Mouse (Mus musculus): ENCODE data around the gene Sidt2. TPM values are rescaled to one million over a fixed set of nuclear protein-coding genes. Genes with fewer than 3 reads are reported as not detected.

Gene Sidt2
- polyA plus RNA-seq, 1 experiment from 2014 or later = 23.6 TPM

- Histone ChIP-seq H3K4me3 (ENCODE audit: low read depth, low read length) (no peak overlapping the region), H3K4me2 (replicated peaks; ENCODE audit: low read depth, low read length) (no peak overlapping the region), H3K9ac (ENCODE audit: low read depth, low read length) (no peak overlapping the region), H3K36me3 (ENCODE audit: control insufficient read depth, insufficient read depth, low read length) (no peaks in the 10 kb centered on the region), H3K9me3 (ENCODE audit: control insufficient read depth, low read length) (no peaks in the 10 kb centered on the region), H3K27me3 (ENCODE audit: control insufficient read depth, insufficient read depth, low read length) (no peaks in the 10 kb centered on the region), H3K27ac (ENCODE audit: low read depth, low read length) (no peak overlapping the region), H3K4me1 (replicated peaks; ENCODE audit: control insufficient read depth, insufficient read depth, low read length) (no peaks in the 10 kb centered on the region)
- WGBS = 89% methylated on average over 3 of the region's 3 CpGs
- no peak for DNase-seq (ENCODE audit: low spot score)
- no peak for ATAC-seq (ENCODE audit: low FRiP score)
These were observed 44.1 kb downstream of the Sidt2 start for GRCm38 (mm10) chr9:45910995-45911394.

- 0% methylated on average over 19 of the region's 19 CpGs for WGBS
- Histone ChIP-seq H3K9me3 (ENCODE audit: control insufficient read depth, low read length) (no peaks in the 10 kb centered on the region), H3K4me3 (ENCODE audit: low read depth, low read length) (peak overlapping the region; percentile 71), H3K36me3 (ENCODE audit: control insufficient read depth, insufficient read depth, low read length) (no peaks in the 10 kb centered on the region), H3K27ac (ENCODE audit: low read depth, low read length) (peak overlapping the region; percentile 95; the same call in 1 of the 2 replicates), H3K4me2 (replicated peaks; ENCODE audit: low read depth, low read length) (peak overlapping the region; percentile 83), H3K27me3 (ENCODE audit: control insufficient read depth, insufficient read depth, low read length) (no peaks in the 10 kb centered on the region), H3K4me1 (replicated peaks; ENCODE audit: control insufficient read depth, insufficient read depth, low read length) (no peaks in the 10 kb centered on the region), H3K9ac (ENCODE audit: low read depth, low read length) (peak overlapping the region; percentile 76)
- ATAC-seq (ENCODE audit: low FRiP score) (no peak), DNase-seq (ENCODE audit: low spot score) (no peak)
These were observed 48.0 kb downstream of the Sidt2 start for GRCm38 (mm10) chr9:45907078-45907428.

GRCm38 (mm10) chr9:45906355-45907077, 48.5 kb downstream of the Sidt2 start, which contains the start of the genes Pcsk7 and Rnf214:
Pcsk7 (plus strand) TSS chr9:45906497.
Rnf214 (minus strand) TSS chr9:45906911.
- Histone ChIP-seq H3K4me2 (replicated peaks; ENCODE audit: low read depth, low read length) (peak within 1 kb of the TSS; percentile 83), H3K4me3 (ENCODE audit: low read depth, low read length) (peak within 1 kb of the TSS; percentile 71), H3K9ac (ENCODE audit: low read depth, low read length) (peak within 1 kb of the TSS; percentile 79), H3K4me1 (replicated peaks; ENCODE audit: control insufficient read depth, insufficient read depth, low read length) (no peaks in the 10 kb centered on the region), H3K9me3 (ENCODE audit: control insufficient read depth, low read length) (no peaks in the 10 kb centered on the region), H3K27me3 (ENCODE audit: control insufficient read depth, insufficient read depth, low read length) (no peaks in the 10 kb centered on the region), H3K27ac (ENCODE audit: low read depth, low read length) (peak within 1 kb of the TSS; percentile 95), H3K36me3 (ENCODE audit: control insufficient read depth, insufficient read depth, low read length) (no peaks in the 10 kb centered on the region)
- ATAC-seq (ENCODE audit: low FRiP score) (peak; percentile 92), DNase-seq (ENCODE audit: low spot score) (peak; percentile 95)
- under 1% methylated on average over 72 of the region's 80 CpGs for WGBS

- 0% methylated on average over 15 of the region's 27 CpGs for WGBS
- Histone ChIP-seq H3K27me3 (ENCODE audit: control insufficient read depth, insufficient read depth, low read length) (no peaks in the 10 kb centered on the region), H3K4me1 (replicated peaks; ENCODE audit: control insufficient read depth, insufficient read depth, low read length) (no peaks in the 10 kb centered on the region), H3K9me3 (ENCODE audit: control insufficient read depth, low read length) (no peaks in the 10 kb centered on the region), H3K36me3 (ENCODE audit: control insufficient read depth, insufficient read depth, low read length) (no peaks in the 10 kb centered on the region), H3K27ac (ENCODE audit: low read depth, low read length) (peak overlapping the region; percentile 95), H3K4me2 (replicated peaks; ENCODE audit: low read depth, low read length) (peak overlapping the region; percentile 83), H3K4me3 (ENCODE audit: low read depth, low read length) (peak overlapping the region; percentile 71), H3K9ac (ENCODE audit: low read depth, low read length) (peak overlapping the region; percentile 79)
- peak; percentile 81 for ATAC-seq (ENCODE audit: low FRiP score)
- peak; percentile 71 for DNase-seq (ENCODE audit: low spot score)
These were observed 49.2 kb downstream of the Sidt2 start for GRCm38 (mm10) chr9:45905811-45906237.

- H3K27ac ChIP-seq (ENCODE audit: low read depth, low read length) = no peak overlapping the region
- peak overlapping the region; percentile 71 for H3K4me3 ChIP-seq (ENCODE audit: low read depth, low read length)
- H3K4me2 ChIP-seq (replicated peaks; ENCODE audit: low read depth, low read length) = peak overlapping the region; percentile 83
- DNase-seq (ENCODE audit: low spot score) (no peak), ATAC-seq (ENCODE audit: low FRiP score) (no peak)
- H3K27me3 ChIP-seq (ENCODE audit: control insufficient read depth, insufficient read depth, low read length) = no peaks in the 10 kb centered on the region
- peak overlapping the region; percentile 79 for H3K9ac ChIP-seq (ENCODE audit: low read depth, low read length)
- no peaks in the 10 kb centered on the region for H3K9me3 ChIP-seq (ENCODE audit: control insufficient read depth, low read length)
- 73% methylated on average over 4 of the region's 4 CpGs for WGBS
- no peaks in the 10 kb centered on the region for H3K36me3 ChIP-seq (ENCODE audit: control insufficient read depth, insufficient read depth, low read length)
- no peaks in the 10 kb centered on the region for H3K4me1 ChIP-seq (replicated peaks; ENCODE audit: control insufficient read depth, insufficient read depth, low read length)
These were observed 49.9 kb downstream of the Sidt2 start for GRCm38 (mm10) chr9:45905196-45905595.

GRCm38 (mm10) chr9:45893681-45894080, 61.4 kb downstream of the Sidt2 start:
- DNase-seq (ENCODE audit: low spot score) (no peak), ATAC-seq (ENCODE audit: low FRiP score) (no peak)
- H3K4me2 ChIP-seq (replicated peaks; ENCODE audit: low read depth, low read length) = no peak overlapping the region
- no peaks in the 10 kb centered on the region for H3K9me3 ChIP-seq (ENCODE audit: control insufficient read depth, low read length)
- no peak overlapping the region for H3K27ac ChIP-seq (ENCODE audit: low read depth, low read length)
- H3K4me3 ChIP-seq (ENCODE audit: low read depth, low read length) = no peak overlapping the region
- no peak overlapping the region for H3K9ac ChIP-seq (ENCODE audit: low read depth, low read length)
- peaks cover 9% of the 10 kb centered on the region for H3K36me3 ChIP-seq (ENCODE audit: control insufficient read depth, insufficient read depth, low read length)
- H3K27me3 ChIP-seq (ENCODE audit: control insufficient read depth, insufficient read depth, low read length) = no peaks in the 10 kb centered on the region
- no peaks in the 10 kb centered on the region for H3K4me1 ChIP-seq (replicated peaks; ENCODE audit: control insufficient read depth, insufficient read depth, low read length)

Other genes with a start within 250 kb of the Sidt2 start
- 12.9 and 19.5 TPM in 2 replicates for gene Cep164, start 126.6 kb downstream of the Sidt2 start, polyA plus RNA-seq (2014; fragmentation: Nextera tagmentation; extraction: Ambion mirVana)
- gene Bace1, start 116.7 kb downstream of the Sidt2 start, polyA plus RNA-seq (2014; fragmentation: Nextera tagmentation; extraction: Ambion mirVana) = 29.6 and 31.1 TPM in 2 replicates
- gene Pcsk7, start 48.8 kb downstream of the Sidt2 start, polyA plus RNA-seq (2014; fragmentation: Nextera tagmentation; extraction: Ambion mirVana) = 13.3 and 15.7 TPM in 2 replicates
- gene Rnf214, start 48.3 kb downstream of the Sidt2 start, polyA plus RNA-seq (2014; fragmentation: Nextera tagmentation; extraction: Ambion mirVana) = 81.4 and 109 TPM in 2 replicates
- gene Tagln, start 19.2 kb downstream of the Sidt2 start, polyA plus RNA-seq (2014; fragmentation: Nextera tagmentation; extraction: Ambion mirVana) = 19.6 and 28.8 TPM in 2 replicates
- gene Pafah1b2, start 57.4 kb upstream of the Sidt2 start, polyA plus RNA-seq (2014; fragmentation: Nextera tagmentation; extraction: Ambion mirVana) = 282 and 301 TPM in 2 replicates
- 9.0 and 10.1 TPM in 2 replicates for gene Sik3, start 57.6 kb upstream of the Sidt2 start, polyA plus RNA-seq (2014; fragmentation: Nextera tagmentation; extraction: Ambion mirVana)